Mouse (Mus musculus) splenic B cell, adult 2 months (primary cell): ENCODE data around the gene BC024978.

Source experiments
- DNase-seq: peaks from one replicate; pipeline ENCODE4 v3.0.0-alpha.2; 2011; ENCODE audit warnings: low read depth, low spot score
- H3K27me3 ChIP-seq: 2 replicates; pipeline ENCODE4 v1.6.1; 2012; ENCODE audit warnings: mild to moderate bottlenecking, low read length, moderate library complexity, mixed read lengths; ENCODE audit not compliant: control insufficient read depth, poor library complexity, insufficient read depth, severe bottlenecking
- H3K36me3 ChIP-seq: 2 replicates; pipeline ENCODE4 v1.6.1; 2012; ENCODE audit warnings: mild to moderate bottlenecking, low read length, moderate library complexity, mixed read lengths; ENCODE audit not compliant: control insufficient read depth, poor library complexity, insufficient read depth, severe bottlenecking

BC024978 gene

GRCm38 (mm10) chr7:27166229-27166613 is 29.4 kb upstream of the BC024978 start:
- no peaks in the 10 kb centered on the region for H3K27me3 ChIP-seq
- peaks cover 2% of the 10 kb centered on the region; the same call in 1 of the 2 replicates for H3K36me3 ChIP-seq
- peak; percentile 87 for DNase-seq

- Histone ChIP-seq H3K36me3 (peaks cover 4% of the 10 kb centered on the region; the same call in 1 of the 2 replicates), H3K27me3 (no peaks in the 10 kb centered on the region)
- peak; percentile 97 for DNase-seq
These were observed 28.7 kb upstream of the BC024978 start, which contains the start of gene Egln2 for GRCm38 (mm10) chr7:27166614-27167474. TSS of gene Egln2 (minus strand) at chr7:27166802.

- DNase-seq = no peak
These were observed 28.0 kb upstream of the BC024978 start for GRCm38 (mm10) chr7:27167475-27168094.

GRCm38 (mm10) chr7:27168371-27168770 is 27.2 kb upstream of the BC024978 start:
- no peak for DNase-seq
- peaks cover 9% of the 10 kb centered on the region for H3K36me3 ChIP-seq
- H3K27me3 ChIP-seq = no peaks in the 10 kb centered on the region

More at GRCm38 (mm10) chr7:27167475-27168094, 28.0 kb upstream of the BC024978 start:
- H3K27me3 ChIP-seq = no peaks in the 10 kb centered on the region
- peaks cover 4% of the 10 kb centered on the region for H3K36me3 ChIP-seq

GRCm38 (mm10) chr7:27170981-27171380 is 24.6 kb upstream of the BC024978 start:
- no peaks in the 10 kb centered on the region for H3K27me3 ChIP-seq
- H3K36me3 ChIP-seq = peaks cover 13% of the 10 kb centered on the region
- DNase-seq = no peak

- Histone ChIP-seq H3K27me3 (no peaks in the 10 kb centered on the region), H3K36me3 (peaks cover 13% of the 10 kb centered on the region)
- no peak for DNase-seq
These were observed 21.1 kb upstream of the BC024978 start for GRCm38 (mm10) chr7:27174496-27174895.

GRCm38 (mm10) chr7:27174896-27175295 is 20.7 kb upstream of the BC024978 start:
- DNase-seq = no peak
- Histone ChIP-seq H3K36me3 (peaks cover 13% of the 10 kb centered on the region), H3K27me3 (no peaks in the 10 kb centered on the region)

GRCm38 (mm10) chr7:27177942-27178323 is 17.6 kb upstream of the BC024978 start:
- peaks cover 8% of the 10 kb centered on the region for H3K36me3 ChIP-seq
- no peak for DNase-seq
- no peaks in the 10 kb centered on the region for H3K27me3 ChIP-seq

GRCm38 (mm10) chr7:27178324-27179216 is 17.0 kb upstream of the BC024978 start, which contains the start of gene Rab4b:
TSS of gene Rab4b (minus strand) at chr7:27178896.
- Histone ChIP-seq H3K36me3 (peaks cover 6% of the 10 kb centered on the region), H3K27me3 (no peaks in the 10 kb centered on the region)
- peak; percentile 100 for DNase-seq

GRCm38 (mm10) chr7:27179217-27179918 is 16.2 kb upstream of the BC024978 start:
- Histone ChIP-seq H3K36me3 (peaks cover 6% of the 10 kb centered on the region), H3K27me3 (no peaks in the 10 kb centered on the region)
- peak; percentile 63 for DNase-seq

- Histone ChIP-seq H3K36me3 (peaks cover under 1% of the 10 kb centered on the region; the same call in 1 of the 2 replicates), H3K27me3 (no peaks in the 10 kb centered on the region)
- no peak for DNase-seq
These were observed 15.5 kb upstream of the BC024978 start for GRCm38 (mm10) chr7:27180036-27180435.

- Histone ChIP-seq H3K36me3 (no peaks in the 10 kb centered on the region; the same call in none of the 2 replicates), H3K27me3 (no peaks in the 10 kb centered on the region)
- DNase-seq = no peak
These were observed 14.5 kb upstream of the BC024978 start, which contains the start of the genes Gm21983 and Mia for GRCm38 (mm10) chr7:27180837-27181695. TSS of gene Gm21983 (minus strand) at chr7:27181086. TSS of gene Mia (minus strand) at chr7:27181157.

- Histone ChIP-seq H3K27me3 (no peaks in the 10 kb centered on the region), H3K36me3 (peaks cover 3% of the 10 kb centered on the region)
- DNase-seq = no peak
These were observed 13.1 kb upstream of the BC024978 start for GRCm38 (mm10) chr7:27182498-27182897.
